Mouse (Mus musculus) heart, adult 18-20 months (tissue): ENCODE results near the gene Tomm5. TPM values are rescaled to one million over a fixed set of nuclear protein-coding genes. Genes with fewer than 3 reads are reported as not detected.
"Not testable (repeated sequence)": the region's sequence is repeated elsewhere in the genome, so short reads cannot be mapped to it uniquely, and the experiment has no call there.

ENCODE experiments used
- DNase-seq, 2 experiments: peaks; one replicate each; pipeline ENCODE4 v3.0.0; 2021 to 2022; ENCODE audit warnings: mixed read lengths in 1 of 2
- total RNA-seq, 2 experiments: library from RNA; stranded (reverse); gene quantifications; 2 replicates each; pipeline ENCODE4 v1.2.3; 2021

The Tomm5 gene
- total RNA-seq, 2 experiments from 2014 or later, result 238 to 281 TPM

- no peak for DNase-seq
Measured at GRCm38 (mm10) chr4:45067742-45068141, 40.2 kb downstream of the Tomm5 start.

- DNase-seq, result no peak
Measured at GRCm38 (mm10) chr4:45066036-45066730, 41.7 kb downstream of the Tomm5 start.

DNA sequence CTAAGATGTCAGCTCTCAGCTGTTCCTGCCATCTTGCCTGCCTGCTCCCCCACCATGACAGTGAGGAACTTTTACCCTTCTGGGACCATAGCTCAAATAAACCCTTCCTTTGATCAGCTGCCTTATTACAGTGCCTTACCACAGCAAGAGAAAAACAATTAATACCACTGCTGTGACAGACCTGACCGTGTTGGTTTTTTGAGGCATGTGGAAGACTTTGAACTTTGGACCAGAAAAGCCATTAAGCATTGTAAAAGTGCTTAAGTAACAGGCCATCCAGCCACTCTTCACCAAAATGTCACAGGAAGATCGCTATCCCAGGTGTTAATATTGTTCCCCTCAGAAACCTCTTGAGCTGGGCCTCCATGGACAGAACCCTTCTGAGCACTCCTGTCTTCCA lies 43.3 kb downstream of the Tomm5 start:
- DNase-seq, result no peak

- DNase-seq, result not testable (repeated sequence)
Measured at GRCm38 (mm10) chr4:45063836-45064235, 44.1 kb downstream of the Tomm5 start.

- peak; percentile 67 to 73 for DNase-seq
Measured at GRCm38 (mm10) chr4:45055451-45055850, 52.5 kb downstream of the Tomm5 start.

Other genes with a start within 250 kb of the Tomm5 start
- gene Grhpr, start 126.7 kb downstream of the Tomm5 start, total RNA-seq, result 10 to 100 TPM; 38.6 to 43.6 TPM
- gene Zbtb5, start 95.7 kb downstream of the Tomm5 start, total RNA-seq, result 1 to 10 TPM; 3.7 to 4.1 TPM
- 10 to 100 TPM; 14.5 to 20.7 TPM for gene Polr1e, start 89.5 kb downstream of the Tomm5 start, total RNA-seq
- gene Fbxo10, start 23.5 kb downstream of the Tomm5 start, total RNA-seq, result 1 to 10 TPM; 7.4 to 9.3 TPM
- gene Frmpd1, start 76.8 kb upstream of the Tomm5 start, total RNA-seq, result under 1 TPM; 0.30 to 0.33 TPM
- gene Trmt10b, start 189.0 kb upstream of the Tomm5 start, total RNA-seq, result 1 to 10 TPM; 5.2 to 6.0 TPM
- 10 to 100 TPM; 11.9 to 12.9 TPM for gene Dcaf10, start 234.0 kb upstream of the Tomm5 start, total RNA-seq
- 10 to 100 TPM; 18.3 to 18.8 TPM for gene Exosc3, start 234.6 kb upstream of the Tomm5 start, total RNA-seq